Mouse (Mus musculus): Measurements from ENCODE around the gene Fam19a2. TPM values are rescaled to one million over a fixed set of nuclear protein-coding genes. Genes with fewer than 3 reads are reported as not detected.

The Fam19a2 gene
- polyA plus RNA-seq, 1 experiment: 0.04 TPM

DNA sequence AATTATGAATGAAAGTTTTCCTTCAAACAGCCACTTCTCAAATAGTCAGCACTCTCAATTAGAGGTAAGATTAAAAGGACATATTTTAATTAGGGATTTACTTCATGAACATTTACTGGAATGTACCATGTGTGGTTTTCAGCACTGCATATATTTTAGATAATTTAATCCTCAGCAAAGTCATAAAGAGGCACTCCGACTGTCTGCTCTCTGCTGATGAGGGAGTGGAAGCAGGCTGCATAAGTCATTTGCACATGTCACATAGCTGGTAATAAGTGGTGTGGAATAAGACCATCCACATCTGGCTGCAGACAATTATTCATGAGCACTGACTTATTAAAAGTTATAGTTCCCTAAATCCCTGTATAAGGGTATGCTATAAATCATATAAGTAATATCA lies 484.5 kb downstream of the Fam19a2 start:
- Histone ChIP-seq H3ac (ENCODE audit: control insufficient read depth, insufficient read length, low read depth) (no peak overlapping the region), H3K36me3 (ENCODE audit: control insufficient read depth, insufficient read depth) (no peaks in the 10 kb centered on the region), H3K79me3 (ENCODE audit: low read depth) (no peaks in the 10 kb centered on the region), H3K27me3 (ENCODE audit: control insufficient read depth, insufficient read depth, insufficient read length) (no peaks in the 10 kb centered on the region), H3K79me2 (ENCODE audit: control insufficient read depth, insufficient read depth) (no peaks in the 10 kb centered on the region), H3K4me3 (ENCODE audit: insufficient read depth, poor library complexity, severe bottlenecking) (no peak overlapping the region)
- no peak for TF ChIP-seq FOSL1 (IDR thresholded peaks at IDR 0.05; ENCODE audit: insufficient read depth, low read length, poor library complexity, severe bottlenecking)
- TF ChIP-seq MYOD1 (IDR thresholded peaks at IDR 0.05; ENCODE audit: control insufficient read depth, insufficient read length, low read depth): no peak

DNA sequence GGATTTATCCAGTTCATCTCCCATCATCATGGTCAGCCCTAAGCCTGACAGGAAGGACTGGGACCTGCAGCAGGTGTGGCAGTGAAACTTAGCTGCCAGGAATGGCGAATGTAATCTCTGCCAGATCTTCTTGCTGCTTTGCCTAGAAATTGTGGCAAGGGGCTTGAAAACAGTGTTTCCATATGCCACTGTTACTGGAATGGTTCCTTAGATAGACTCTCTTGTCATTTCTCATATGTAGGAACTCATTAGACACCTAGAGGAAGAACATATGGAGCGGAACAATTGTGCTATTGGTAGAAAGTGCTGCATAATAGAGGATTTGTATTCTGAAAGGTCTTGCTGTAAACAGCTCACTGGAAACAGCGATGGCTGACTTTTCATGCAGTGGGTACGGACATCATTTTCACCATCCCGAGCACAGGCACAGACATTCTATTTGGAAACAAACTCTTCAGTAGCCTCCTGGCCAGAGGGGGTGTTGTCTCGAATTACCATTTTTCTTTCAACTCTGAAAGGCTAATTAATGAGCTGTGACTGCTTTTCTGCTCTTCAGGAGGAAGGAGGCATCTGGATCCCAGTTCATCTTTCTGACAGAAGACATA lies 488.0 kb downstream of the Fam19a2 start:
- Histone ChIP-seq H3ac (ENCODE audit: control insufficient read depth, insufficient read length, low read depth) (no peak overlapping the region), H3K4me3 (ENCODE audit: insufficient read depth, poor library complexity, severe bottlenecking) (no peak overlapping the region), H3K79me3 (ENCODE audit: low read depth) (no peaks in the 10 kb centered on the region), H3K79me2 (ENCODE audit: control insufficient read depth, insufficient read depth) (no peaks in the 10 kb centered on the region), H3K36me3 (ENCODE audit: control insufficient read depth, insufficient read depth) (no peaks in the 10 kb centered on the region), H3K27me3 (ENCODE audit: control insufficient read depth, insufficient read depth, insufficient read length) (no peaks in the 10 kb centered on the region)
- no peak for TF ChIP-seq FOSL1 (IDR thresholded peaks at IDR 0.05; ENCODE audit: insufficient read depth, low read length, poor library complexity, severe bottlenecking)
- no peak for TF ChIP-seq USF1 (IDR thresholded peaks at IDR 0.05; ENCODE audit: low read depth)
- TF ChIP-seq CTCF (IDR thresholded peaks at IDR 0.05; ENCODE audit: control insufficient read depth, insufficient read depth, insufficient read length): no peak
- TF ChIP-seq MYOD1 (IDR thresholded peaks at IDR 0.05; ENCODE audit: control insufficient read depth, insufficient read length, low read depth): no peak
- no peak for TF ChIP-seq MAX (IDR thresholded peaks at IDR 0.05)
- no peak for TF ChIP-seq MYOG (IDR thresholded peaks at IDR 0.05; ENCODE audit: control insufficient read depth, extremely low read depth, insufficient read length)

DNA sequence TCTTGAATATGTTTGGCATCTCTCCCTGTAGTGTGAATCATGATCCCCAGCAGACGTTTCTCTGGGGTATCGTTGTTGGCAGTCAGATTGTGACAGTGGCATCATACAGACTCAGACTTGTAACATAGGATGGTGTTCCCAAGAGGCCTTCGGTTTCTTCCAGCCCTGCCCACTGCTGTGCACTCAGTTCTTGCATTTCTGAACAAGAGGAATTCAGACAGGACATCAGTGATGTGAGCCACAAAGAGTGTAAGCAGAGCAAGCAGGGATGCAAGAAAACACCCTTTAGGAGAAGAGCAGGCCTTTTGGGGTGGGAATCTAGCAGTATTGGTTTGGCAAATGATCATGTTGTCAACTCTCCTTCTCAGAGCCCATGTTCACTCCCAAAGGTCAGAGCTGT lies 489.0 kb downstream of the Fam19a2 start:
- Histone ChIP-seq H3K79me2 (ENCODE audit: control insufficient read depth, insufficient read depth) (no peaks in the 10 kb centered on the region), H3K27me3 (ENCODE audit: control insufficient read depth, insufficient read depth, insufficient read length) (no peaks in the 10 kb centered on the region), H3K36me3 (ENCODE audit: control insufficient read depth, insufficient read depth) (no peaks in the 10 kb centered on the region), H3ac (ENCODE audit: control insufficient read depth, insufficient read length, low read depth) (no peak overlapping the region), H3K79me3 (ENCODE audit: low read depth) (no peaks in the 10 kb centered on the region), H3K4me3 (ENCODE audit: insufficient read depth, poor library complexity, severe bottlenecking) (no peak overlapping the region)
- TF ChIP-seq CEBPB (IDR thresholded peaks at IDR 0.05; ENCODE audit: low read depth) (no peak), MYOG (IDR thresholded peaks at IDR 0.05; ENCODE audit: control insufficient read depth, extremely low read depth, insufficient read length) (no peak), MAX (IDR thresholded peaks at IDR 0.05) (no peak), CTCF (IDR thresholded peaks at IDR 0.05; ENCODE audit: control insufficient read depth, insufficient read depth, insufficient read length) (no peak), USF1 (IDR thresholded peaks at IDR 0.05; ENCODE audit: low read depth) (no peak), FOSL1 (IDR thresholded peaks at IDR 0.05; ENCODE audit: insufficient read depth, low read length, poor library complexity, severe bottlenecking) (no peak), MYOD1 (IDR thresholded peaks at IDR 0.05; ENCODE audit: control insufficient read depth, insufficient read length, low read depth) (no peak)

GRCm38 (mm10) chr10:123753996-123754395 lies 490.2 kb downstream of the Fam19a2 start:
- H3K79me2 ChIP-seq (ENCODE audit: control insufficient read depth, insufficient read depth): no peaks in the 10 kb centered on the region
- H3K36me3 ChIP-seq (ENCODE audit: control insufficient read depth, insufficient read depth): no peaks in the 10 kb centered on the region
- no peak overlapping the region for H3ac ChIP-seq (ENCODE audit: control insufficient read depth, insufficient read length, low read depth)
- H3K79me3 ChIP-seq (ENCODE audit: low read depth): no peaks in the 10 kb centered on the region
- H3K27me3 ChIP-seq (ENCODE audit: control insufficient read depth, insufficient read depth, insufficient read length): no peaks in the 10 kb centered on the region
- TF ChIP-seq FOSL1 (IDR thresholded peaks at IDR 0.05; ENCODE audit: insufficient read depth, low read length, poor library complexity, severe bottlenecking): no peak
- TF ChIP-seq MYOG (IDR thresholded peaks at IDR 0.05; ENCODE audit: control insufficient read depth, extremely low read depth, insufficient read length): no peak
- H3K4me3 ChIP-seq (ENCODE audit: insufficient read depth, poor library complexity, severe bottlenecking): no peak overlapping the region

DNA sequence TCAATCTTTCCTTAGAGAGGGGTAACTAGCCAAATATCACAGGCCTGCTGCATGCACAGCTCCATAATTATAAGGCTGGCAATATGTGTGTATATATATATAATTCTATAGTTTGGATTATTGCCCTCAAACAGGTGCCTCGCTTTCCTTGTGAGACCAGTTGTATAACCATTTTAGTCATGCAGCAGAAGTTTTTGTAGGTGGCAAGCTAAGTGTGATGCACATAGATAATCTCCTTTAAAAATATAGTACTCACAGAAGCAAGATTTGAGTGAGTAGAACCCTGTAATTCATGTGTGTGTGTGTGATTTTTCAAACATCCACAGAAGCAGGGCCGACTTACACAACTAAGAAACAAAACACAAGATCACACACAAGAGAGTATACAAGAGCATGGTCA lies 525.6 kb downstream of the Fam19a2 start:
- Histone ChIP-seq H3K79me3 (ENCODE audit: low read depth) (no peaks in the 10 kb centered on the region), H3ac (ENCODE audit: control insufficient read depth, insufficient read length, low read depth) (no peak overlapping the region), H3K79me2 (ENCODE audit: control insufficient read depth, insufficient read depth) (no peaks in the 10 kb centered on the region), H3K36me3 (ENCODE audit: control insufficient read depth, insufficient read depth) (no peaks in the 10 kb centered on the region), H3K27me3 (ENCODE audit: control insufficient read depth, insufficient read depth, insufficient read length) (no peaks in the 10 kb centered on the region), H3K4me3 (ENCODE audit: insufficient read depth, poor library complexity, severe bottlenecking) (no peak overlapping the region)
- no peak for TF ChIP-seq MYOD1 (IDR thresholded peaks at IDR 0.05; ENCODE audit: control insufficient read depth, insufficient read length, low read depth)
- no peak for TF ChIP-seq MYOG (IDR thresholded peaks at IDR 0.05; ENCODE audit: control insufficient read depth, extremely low read depth, insufficient read length)
- no peak for TF ChIP-seq CEBPB (IDR thresholded peaks at IDR 0.05; ENCODE audit: low read depth)

Other genes starting within 250 kb of the Fam19a2 start
- 27.4 TPM for gene Mon2, start 187.5 kb upstream of the Fam19a2 start, polyA plus RNA-seq (2012; fragmentation: generic; extraction: Trizol)
- gene Usp15, start 67.0 kb upstream of the Fam19a2 start, polyA plus RNA-seq (2012; fragmentation: generic; extraction: Trizol): 20.1 TPM